Mouse (Mus musculus): ENCODE data around the gene Stk11.

DNA sequence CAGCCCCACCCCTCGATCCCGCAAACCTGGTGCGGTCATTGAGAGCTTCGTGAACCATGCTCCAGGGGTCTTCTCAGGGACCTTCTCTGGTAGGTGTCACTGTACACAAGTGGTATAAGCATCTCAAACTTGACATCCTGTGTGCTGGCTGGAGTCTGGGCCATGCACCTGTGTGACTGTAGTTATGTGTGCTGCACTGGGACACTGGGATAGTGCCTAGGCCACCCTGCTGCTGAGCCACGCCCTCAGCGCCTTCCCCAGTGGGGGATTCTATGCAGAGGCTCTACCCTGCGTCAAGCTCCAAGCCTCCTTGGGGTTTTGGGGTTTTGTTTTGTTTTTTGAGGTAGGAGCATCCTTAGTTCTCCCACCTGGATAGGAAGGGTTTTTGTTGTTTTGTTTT, 38.8 kb downstream of the Stk11 start:
- TF ChIP-seq MEF2A (IDR thresholded peaks at IDR 0.05; ENCODE audit: borderline replicate concordance, low read depth, low read length): no peak
- no peak for TF ChIP-seq MAX (IDR thresholded peaks at IDR 0.05; ENCODE audit: low read length)
- TF ChIP-seq CTCF (conservative IDR thresholded peaks at IDR 0.05 in 1 of 2, IDR thresholded peaks at IDR 0.05 in 1 of 2; ENCODE audit: low read depth in 2 of 2, low read length in 2 of 2): no peak
- TF ChIP-seq GABPA (IDR thresholded peaks at IDR 0.05; ENCODE audit: insufficient replicate concordance, low read depth, low read length): no peak
- TF ChIP-seq NRF1 (IDR thresholded peaks at IDR 0.05; ENCODE audit: low read depth, low read length): no peak
- TF ChIP-seq POLR2A (IDR thresholded peaks at IDR 0.05; ENCODE audit: low read depth, low read length): no peak
- no peak for TF ChIP-seq MXI1 (IDR thresholded peaks at IDR 0.05; ENCODE audit: low read depth, low read length)
- no peak for TF ChIP-seq JUN (IDR thresholded peaks at IDR 0.05; ENCODE audit: insufficient read depth, low read depth, low read length)
- no peak for TF ChIP-seq TCF12 (IDR thresholded peaks at IDR 0.05; ENCODE audit: low read depth, low read length)
- no peak for TF ChIP-seq EP300 (IDR thresholded peaks at IDR 0.05; ENCODE audit: low read length)
- no peak for TF ChIP-seq ELF1 (IDR thresholded peaks at IDR 0.05; ENCODE audit: low read depth, low read length)

All from CH12.LX (cell line).